Mouse (Mus musculus) left cerebral cortex, postnatal 25 days (tissue): ENCODE measurements around the gene Sergef. TPM values are rescaled to one million over a fixed set of nuclear protein-coding genes. Genes with fewer than 3 reads are reported as not detected.
A peak's percentile ranks its signal among the peaks of the same experiment; 100 is the strongest.

Experiments
- DNase-seq, 2 experiments: peaks; one replicate each; pipeline ENCODE4 v3.0.0; 2022; ENCODE audit warnings: low spot score in 2 of 2, mixed read lengths in 1 of 2
- intact Hi-C: fragments of 180-260 bp; cut with DNase I; formaldehyde crosslinking; loops from one replicate; pipeline ENCODE4 v1.15.1; 2025
- total RNA-seq, 2 experiments: library from RNA; stranded (reverse); gene quantifications; 2 replicates each; pipeline ENCODE4 v1.2.3; 2021

Gene Sergef
- total RNA-seq, 2 experiments from 2014 or later: 59.7 to 69.3 TPM

GRCm38 (mm10) chr7:46397732-46398333 lies 241.8 kb downstream of the Sergef start:
- DNase-seq: peak in 1 of 2 experiments; percentile 10

GRCm38 (mm10) chr7:46396928-46397731 lies 242.5 kb downstream of the Sergef start:
- intact Hi-C loops: loop anchor here (2.0 to 10.0 kb wide), 2 partner anchors 26 to 318 kb away; partner anchors contain the start of genes Saa3 and Saal1
- DNase-seq: peak; percentile 69 to 74

More at GRCm38 (mm10) chr7:46397732-46398333, 241.8 kb downstream of the Sergef start:
- intact Hi-C loops: loop anchor here (2.0 to 10.0 kb wide), 3 partner anchors 25 to 317 kb away; partner anchors contain the start of genes Saa3 and Saal1

GRCm38 (mm10) chr7:46396231-46396927 lies 243.2 kb downstream of the Sergef start, which contains the start of gene Kcnc1:
TSS of gene Kcnc1 (plus strand) at chr7:46396497.
- peak; percentile 67 to 73 for DNase-seq
- intact Hi-C loops: loop anchor here (2.0 to 10.0 kb wide), 2 partner anchors 26 to 318 kb away; partner anchors contain the start of genes Saa3 and Saal1

- DNase-seq: no peak
- intact Hi-C loops: loop anchor here (10.0 kb wide), 1 partner anchor 319 kb away; the partner anchor contains the start of genes Saa3 and Saal1
Observed at GRCm38 (mm10) chr7:46395571-46395970, 244.0 kb downstream of the Sergef start.

- no peak for DNase-seq
- intact Hi-C loops: loop anchor here (10.0 kb wide), 1 partner anchor 320 kb away; the partner anchor contains the start of genes Saa3 and Saal1
Observed at GRCm38 (mm10) chr7:46394933-46395332, 244.7 kb downstream of the Sergef start.

- no peak for DNase-seq
- intact Hi-C loops: loop anchor here (1.0 to 10.0 kb wide), 3 partner anchors 141 to 321 kb away; partner anchors contain the start of genes Saa3 and Saal1
Observed at GRCm38 (mm10) chr7:46393718-46394511, 245.7 kb downstream of the Sergef start.

Other genes starting within 250 kb of the Sergef start
- gene Kcnc1, start 243.3 kb downstream of the Sergef start, total RNA-seq: 100 to 1,000 TPM; 115 to 131 TPM
- under 1 TPM; 0.21 to 0.32 TPM for gene Tph1, start 32.7 kb upstream of the Sergef start, total RNA-seq
- 1 to 10 TPM; 8.0 TPM for gene Saal1, start 70.9 kb upstream of the Sergef start, total RNA-seq
- gene Saa3, start 75.9 kb upstream of the Sergef start, total RNA-seq: under 1 TPM in 1 of 2 experiments, not detected in 1; 0.16 TPM
- not detected for gene Saa4, start 92.8 kb upstream of the Sergef start, total RNA-seq
- not detected for gene Saa1, start 103.2 kb upstream of the Sergef start, total RNA-seq
- gene Saa2, start 112.0 kb upstream of the Sergef start, total RNA-seq: not detected
- gene Hps5, start 156.3 kb upstream of the Sergef start, total RNA-seq: 10 to 100 TPM; 13.3 to 16.1 TPM
- gene Gtf2h1, start 156.3 kb upstream of the Sergef start, total RNA-seq: 10 to 100 TPM; 37.9 to 41.1 TPM
- gene Ldha, start 201.7 kb upstream of the Sergef start, total RNA-seq: 100 to 1,000 TPM; 395 to 440 TPM
- not detected for gene Ldhc, start 221.4 kb upstream of the Sergef start, total RNA-seq